ENCODE assay signal across 23 mouse cellular contexts in the genomic region with DNA sequence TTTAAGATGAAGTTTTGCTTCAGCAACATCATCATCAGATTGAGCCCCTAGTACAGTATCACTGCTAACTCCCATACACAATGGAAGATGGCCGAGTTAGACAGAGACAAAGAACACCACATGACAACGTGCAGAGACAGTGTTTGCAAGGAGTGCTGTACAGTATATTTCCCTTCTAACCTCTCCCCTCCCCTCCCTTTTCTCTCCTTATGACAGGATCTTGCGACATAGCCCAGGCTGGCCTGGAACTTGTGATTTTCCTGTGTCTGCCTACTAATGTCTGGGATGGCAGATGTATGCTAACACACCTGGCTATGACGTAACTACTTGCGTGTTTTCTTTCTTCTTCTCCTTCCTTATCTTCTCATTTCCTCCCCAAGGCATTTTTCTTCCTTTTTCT. TPM values are rescaled to one million over a fixed set of nuclear protein-coding genes. Genes with fewer than 3 reads are reported as not detected.
DNase-seq lines count a peak whose midpoint lies in the region; ATAC-seq and TF ChIP-seq lines count a peak whose summit lies in the region.
"Had no signal": no experiment of that assay in that cellular context is flagged by ENCODE, and none has a peak within 500 bp of the region (broad histone marks: within the 10 kb centered on the region; RNA-seq: fewer than 3 reads in every experiment).

No protein-coding gene starts in this region.

- TF ChIP-seq CTCF in testis, adult 2 months (IDR thresholded peaks at IDR 0.05; ENCODE audit: control insufficient read depth, insufficient read depth, insufficient replicate concordance, low read depth, low read length): no peak

- no peaks in the 10 kb centered on the region for H3K36me3 ChIP-seq in heart, embryonic 12.5 days
- no peaks in the 10 kb centered on the region for H3K36me3 ChIP-seq in testis, adult 2 months (ENCODE audit: control insufficient read depth, insufficient read depth, low read length)
- H3K36me3 ChIP-seq in liver, embryonic 16.5 days (ENCODE audit: control insufficient read depth, insufficient read depth): no peaks in the 10 kb centered on the region
- H3K36me3 ChIP-seq: embryonic facial prominence, embryonic 12.5 days; hindbrain, embryonic 12.5 days; midbrain, embryonic 13.5 days had no signal

- no peak overlapping the region for H3K4me3 ChIP-seq in heart, embryonic 12.5 days
- no peak overlapping the region for H3K4me3 ChIP-seq in testis, adult 2 months (ENCODE audit: control insufficient read depth, low read depth, low read length)
- no peak overlapping the region for H3K4me3 ChIP-seq in liver, embryonic 16.5 days (ENCODE audit: low read depth, low read length)
- H3K4me3 ChIP-seq: embryonic facial prominence, embryonic 12.5 days; heart, adult 2 months; hindbrain, embryonic 12.5 days; layer of hippocampus, adult 2 months; megakaryocyte, embryonic 14.5 days; midbrain, embryonic 13.5 days had no signal

- DNase-seq in heart, adult 11 months: peak; percentile 55
- no peak for DNase-seq in testis, postnatal 14 days (ENCODE audit: low spot score)
- no peak for DNase-seq in adrenal gland, postnatal 4 days (ENCODE audit: low spot score in 2 of 2)
- no peak for DNase-seq in layer of hippocampus, adult 18-20 months (ENCODE audit: low spot score in 2 of 2)
- DNase-seq: cerebellum, adult 18-20 months; cerebellum, postnatal 14 days; forebrain, postnatal 0 days; gastrocnemius, postnatal 14 days; kidney, adult 2 months; kidney, postnatal 10 days; layer of hippocampus, postnatal 36 days; lung, postnatal 10 days; right cerebral cortex, postnatal 14 days had no signal

- H3K27ac ChIP-seq in heart, embryonic 12.5 days (ENCODE audit: poor library complexity, severe bottlenecking): no peak overlapping the region
- peak overlapping the region; percentile 43; the same call in 1 of the 2 replicates for H3K27ac ChIP-seq in testis, adult 2 months (ENCODE audit: control insufficient read depth, insufficient read depth, low read depth, low read length)
- H3K27ac ChIP-seq in liver, embryonic 16.5 days (ENCODE audit: low read length): peak overlapping the region; percentile 3; the same call in 1 of the 2 replicates
- H3K27ac ChIP-seq: embryonic facial prominence, embryonic 12.5 days; heart, adult 2 months; hindbrain, embryonic 12.5 days; layer of hippocampus, adult 2 months; midbrain, embryonic 13.5 days; stomach, postnatal 0 days had no signal

- H3K4me1 ChIP-seq in heart, embryonic 12.5 days (replicated peaks): no peaks in the 10 kb centered on the region
- no peaks in the 10 kb centered on the region for H3K4me1 ChIP-seq in testis, adult 2 months (ENCODE audit: control insufficient read depth, insufficient read depth, low read length)
- H3K4me1 ChIP-seq in liver, embryonic 16.5 days (ENCODE audit: control insufficient read depth, low read depth, low read length): no peaks in the 10 kb centered on the region; the same call in none of the 2 replicates
- H3K4me1 ChIP-seq: embryonic facial prominence, embryonic 12.5 days; hindbrain, embryonic 12.5 days; megakaryocyte, embryonic 14.5 days; midbrain, embryonic 13.5 days had no signal

- ATAC-seq in heart, embryonic 12.5 days (ENCODE audit: insufficient number of reproducible peaks, low FRiP score): no peak
- ATAC-seq in liver, embryonic 16.5 days (ENCODE audit: low read depth): peak; percentile 69
- ATAC-seq: forebrain, postnatal 0 days; midbrain, embryonic 13.5 days had no signal

- TF ChIP-seq POLR2A in testis, adult 2 months (IDR thresholded peaks at IDR 0.05; ENCODE audit: control insufficient read depth, low read depth, low read length): no peak

- H3K4me2 ChIP-seq in heart, embryonic 12.5 days: no peak overlapping the region
- H3K4me2 ChIP-seq in liver, embryonic 16.5 days (ENCODE audit: low read depth, low read length): no peak overlapping the region
- H3K4me2 ChIP-seq: embryonic facial prominence, embryonic 12.5 days; hindbrain, embryonic 12.5 days; midbrain, embryonic 13.5 days had no signal

- no peaks in the 10 kb centered on the region for H3K9me3 ChIP-seq in heart, embryonic 12.5 days (replicated peaks)
- H3K9me3 ChIP-seq in liver, embryonic 16.5 days (replicated peaks; ENCODE audit: control insufficient read depth, low read length): no peaks in the 10 kb centered on the region
- H3K9me3 ChIP-seq: embryonic facial prominence, embryonic 12.5 days; hindbrain, embryonic 12.5 days; megakaryocyte, embryonic 14.5 days; midbrain, embryonic 13.5 days had no signal

- no peak overlapping the region for H3K9ac ChIP-seq in heart, embryonic 12.5 days
- H3K9ac ChIP-seq in liver, embryonic 16.5 days (ENCODE audit: low read depth, low read length): no peak overlapping the region
- H3K9ac ChIP-seq: embryonic facial prominence, embryonic 12.5 days; forebrain, postnatal 0 days; hindbrain, embryonic 12.5 days; midbrain, embryonic 13.5 days had no signal

- no peaks in the 10 kb centered on the region for H3K27me3 ChIP-seq in heart, embryonic 12.5 days (replicated peaks)
- no peaks in the 10 kb centered on the region for H3K27me3 ChIP-seq in testis, adult 2 months (ENCODE audit: control insufficient read depth, insufficient read depth, low read length)
- H3K27me3 ChIP-seq in liver, embryonic 16.5 days (ENCODE audit: control insufficient read depth, insufficient read depth, low read depth, low read length): no peaks in the 10 kb centered on the region
- H3K27me3 ChIP-seq: embryonic facial prominence, embryonic 12.5 days; hindbrain, embryonic 12.5 days; megakaryocyte, embryonic 14.5 days; midbrain, embryonic 13.5 days had no signal

- 70% methylated on average over 5 of the region's 5 CpGs for WGBS in heart, embryonic 12.5 days
- WGBS in liver, embryonic 16.5 days (ENCODE audit: insufficient replicate concordance): 28% methylated on average over 5 of the region's 5 CpGs

RNA-seq across cellular contexts. Expression of gene Fndc3b, which starts 40.0 kb away (rescaled TPM):
- polyA plus RNA-seq in heart, embryonic 12.5 days (2016; fragmentation: Nextera tagmentation; extraction: Ambion mirVana): 36.8 and 43.6 TPM in 2 replicates
- 3.9 and 5.0 TPM in 2 replicates for polyA plus RNA-seq in testis, adult 2 months (2012; rRNA removed)
- 10.5 and 13.2 TPM in 2 replicates for polyA plus RNA-seq in liver, embryonic 16.5 days (2015; fragmentation: Nextera tagmentation; extraction: Ambion mirVana)
- total RNA-seq in adrenal gland, postnatal 4 days (2021): 100 to 1,000 TPM; 110 TPM
- 10 to 100 TPM; 20.5 to 21.2 TPM for total RNA-seq in layer of hippocampus, adult 18-20 months (2021)
